Mouse (Mus musculus) stomach, postnatal 0 days (tissue): ENCODE data around the gene Zdhhc16.

Experiments used
- CTCF ChIP-seq: IDR thresholded peaks from 2 replicates; pipeline ENCODE4 v1.5.1; 2016; ENCODE audit warnings: antibody characterized with exemption, low read depth, mild to moderate bottlenecking, moderate library complexity
- EP300 ChIP-seq: optimal IDR thresholded peaks from 2 replicates; pipeline ENCODE3; 2016; ENCODE audit warnings: antibody characterized with exemption

GRCm38 (mm10) chr19:41980819-41981594 is 47.7 kb downstream of the Zdhhc16 start, which contains the start of gene Mms19:
- peak; percentile 19 for TF ChIP-seq EP300
- peak; percentile 53 for TF ChIP-seq CTCF
